Mouse (Mus musculus): Measurements from ENCODE around the gene Rabgef1. TPM values are rescaled to one million over a fixed set of nuclear protein-coding genes. Genes with fewer than 3 reads are reported as not detected.
A peak's percentile ranks its signal among the peaks of the same experiment; 100 is the strongest.

The Rabgef1 gene
- polyA plus RNA-seq, 1 experiment: 29.9 TPM

GRCm38 (mm10) chr5:130145961-130146360 is 25.6 kb upstream of the Rabgef1 start:
- H3K4me1 ChIP-seq (ENCODE audit: control insufficient read depth, insufficient read depth, low read length): peaks cover 2% of the 10 kb centered on the region
- H3K4me3 ChIP-seq (ENCODE audit: low read depth, low read length): no peak overlapping the region
- no peaks in the 10 kb centered on the region for H3K36me3 ChIP-seq (ENCODE audit: control insufficient read depth, insufficient read depth, low read length, poor library complexity, severe bottlenecking)
- no peaks in the 10 kb centered on the region for H3K27me3 ChIP-seq (ENCODE audit: control insufficient read depth, insufficient read depth, low read length, poor library complexity, severe bottlenecking)
- H3K9ac ChIP-seq (ENCODE audit: low read depth, poor library complexity, severe bottlenecking): no peak overlapping the region
- TF ChIP-seq EP300 (IDR thresholded peaks at IDR 0.05; ENCODE audit: insufficient read depth, low read depth, low read length) (no peak), POLR2A (IDR thresholded peaks at IDR 0.05; ENCODE audit: insufficient read depth, low read length) (no peak), CTCF (IDR thresholded peaks at IDR 0.05; ENCODE audit: low read depth, low read length) (no peak)
- H3K27ac ChIP-seq (ENCODE audit: insufficient read depth, low read length): no peak overlapping the region
- H3K9me3 ChIP-seq (replicated peaks; ENCODE audit: control insufficient read depth, insufficient read depth, low read length, poor library complexity, severe bottlenecking): no peaks in the 10 kb centered on the region

GRCm38 (mm10) chr5:130149726-130150310 is 21.8 kb upstream of the Rabgef1 start:
- no peaks in the 10 kb centered on the region for H3K36me3 ChIP-seq (ENCODE audit: control insufficient read depth, insufficient read depth, low read length, poor library complexity, severe bottlenecking)
- H3K4me3 ChIP-seq (ENCODE audit: low read depth, low read length): no peak overlapping the region
- H3K9ac ChIP-seq (ENCODE audit: low read depth, poor library complexity, severe bottlenecking): no peak overlapping the region
- H3K27me3 ChIP-seq (ENCODE audit: control insufficient read depth, insufficient read depth, low read length, poor library complexity, severe bottlenecking): no peaks in the 10 kb centered on the region
- no peaks in the 10 kb centered on the region for H3K4me1 ChIP-seq (ENCODE audit: control insufficient read depth, insufficient read depth, low read length)
- TF ChIP-seq EP300 (IDR thresholded peaks at IDR 0.05; ENCODE audit: insufficient read depth, low read depth, low read length): no peak
- TF ChIP-seq POLR2A (IDR thresholded peaks at IDR 0.05; ENCODE audit: insufficient read depth, low read length): no peak
- TF ChIP-seq CTCF (IDR thresholded peaks at IDR 0.05; ENCODE audit: low read depth, low read length): no peak
- no peaks in the 10 kb centered on the region for H3K9me3 ChIP-seq (replicated peaks; ENCODE audit: control insufficient read depth, insufficient read depth, low read length, poor library complexity, severe bottlenecking)
- H3K27ac ChIP-seq (ENCODE audit: insufficient read depth, low read length): no peak overlapping the region

- TF ChIP-seq POLR2A (IDR thresholded peaks at IDR 0.05; ENCODE audit: insufficient read depth, low read length) (no peak), CTCF (IDR thresholded peaks at IDR 0.05; ENCODE audit: low read depth, low read length) (no peak), EP300 (IDR thresholded peaks at IDR 0.05; ENCODE audit: insufficient read depth, low read depth, low read length) (no peak)
- Histone ChIP-seq H3K4me3 (ENCODE audit: low read depth, low read length) (no peak overlapping the region), H3K36me3 (ENCODE audit: control insufficient read depth, insufficient read depth, low read length, poor library complexity, severe bottlenecking) (no peaks in the 10 kb centered on the region), H3K4me1 (ENCODE audit: control insufficient read depth, insufficient read depth, low read length) (no peaks in the 10 kb centered on the region), H3K27me3 (ENCODE audit: control insufficient read depth, insufficient read depth, low read length, poor library complexity, severe bottlenecking) (no peaks in the 10 kb centered on the region), H3K27ac (ENCODE audit: insufficient read depth, low read length) (no peak overlapping the region), H3K9me3 (replicated peaks; ENCODE audit: control insufficient read depth, insufficient read depth, low read length, poor library complexity, severe bottlenecking) (no peaks in the 10 kb centered on the region), H3K9ac (ENCODE audit: low read depth, poor library complexity, severe bottlenecking) (no peak overlapping the region)
Observed at GRCm38 (mm10) chr5:130154286-130154685, 17.3 kb upstream of the Rabgef1 start.

GRCm38 (mm10) chr5:130158545-130158944 is 13.1 kb upstream of the Rabgef1 start:
- H3K4me1 ChIP-seq (ENCODE audit: control insufficient read depth, insufficient read depth, low read length): no peaks in the 10 kb centered on the region
- H3K27ac ChIP-seq (ENCODE audit: insufficient read depth, low read length): no peak overlapping the region
- H3K36me3 ChIP-seq (ENCODE audit: control insufficient read depth, insufficient read depth, low read length, poor library complexity, severe bottlenecking): no peaks in the 10 kb centered on the region
- no peaks in the 10 kb centered on the region for H3K9me3 ChIP-seq (replicated peaks; ENCODE audit: control insufficient read depth, insufficient read depth, low read length, poor library complexity, severe bottlenecking)
- no peak overlapping the region for H3K4me3 ChIP-seq (ENCODE audit: low read depth, low read length)
- H3K27me3 ChIP-seq (ENCODE audit: control insufficient read depth, insufficient read depth, low read length, poor library complexity, severe bottlenecking): no peaks in the 10 kb centered on the region
- TF ChIP-seq EP300 (IDR thresholded peaks at IDR 0.05; ENCODE audit: insufficient read depth, low read depth, low read length): no peak
- no peak for TF ChIP-seq POLR2A (IDR thresholded peaks at IDR 0.05; ENCODE audit: insufficient read depth, low read length)
- TF ChIP-seq CTCF (IDR thresholded peaks at IDR 0.05; ENCODE audit: low read depth, low read length): no peak
- no peak overlapping the region for H3K9ac ChIP-seq (ENCODE audit: low read depth, poor library complexity, severe bottlenecking)

DNA sequence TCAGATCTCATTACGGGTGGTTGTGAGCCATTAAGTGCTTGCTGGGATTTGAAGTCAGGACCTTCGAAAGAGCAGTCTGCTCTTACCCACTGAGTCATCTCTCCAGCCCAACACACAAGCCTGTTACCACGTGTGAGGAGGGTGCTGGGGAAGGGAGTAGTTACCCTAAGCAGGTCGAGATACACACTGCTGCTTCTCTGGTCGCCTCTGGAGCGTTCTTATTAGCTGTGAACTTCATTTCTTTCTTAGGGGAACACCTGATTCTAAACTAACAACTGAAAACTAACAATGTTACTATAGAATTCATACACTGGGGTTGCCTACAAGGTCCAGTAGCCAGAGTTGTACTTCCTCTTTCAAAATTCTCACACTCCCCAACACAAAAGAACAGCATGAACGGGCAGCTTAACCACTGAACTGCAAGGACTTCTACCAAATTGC is 11.8 kb upstream of the Rabgef1 start:
- no peaks in the 10 kb centered on the region for H3K9me3 ChIP-seq (replicated peaks; ENCODE audit: control insufficient read depth, insufficient read depth, low read length, poor library complexity, severe bottlenecking)
- no peaks in the 10 kb centered on the region for H3K27me3 ChIP-seq (ENCODE audit: control insufficient read depth, insufficient read depth, low read length, poor library complexity, severe bottlenecking)
- TF ChIP-seq POLR2A (IDR thresholded peaks at IDR 0.05; ENCODE audit: insufficient read depth, low read length) (no peak), CTCF (IDR thresholded peaks at IDR 0.05; ENCODE audit: low read depth, low read length) (no peak), EP300 (IDR thresholded peaks at IDR 0.05; ENCODE audit: insufficient read depth, low read depth, low read length) (no peak)
- no peaks in the 10 kb centered on the region for H3K36me3 ChIP-seq (ENCODE audit: control insufficient read depth, insufficient read depth, low read length, poor library complexity, severe bottlenecking)
- no peak overlapping the region for H3K9ac ChIP-seq (ENCODE audit: low read depth, poor library complexity, severe bottlenecking)
- H3K4me1 ChIP-seq (ENCODE audit: control insufficient read depth, insufficient read depth, low read length): no peaks in the 10 kb centered on the region
- H3K27ac ChIP-seq (ENCODE audit: insufficient read depth, low read length): no peak overlapping the region
- H3K4me3 ChIP-seq (ENCODE audit: low read depth, low read length): no peak overlapping the region

DNA sequence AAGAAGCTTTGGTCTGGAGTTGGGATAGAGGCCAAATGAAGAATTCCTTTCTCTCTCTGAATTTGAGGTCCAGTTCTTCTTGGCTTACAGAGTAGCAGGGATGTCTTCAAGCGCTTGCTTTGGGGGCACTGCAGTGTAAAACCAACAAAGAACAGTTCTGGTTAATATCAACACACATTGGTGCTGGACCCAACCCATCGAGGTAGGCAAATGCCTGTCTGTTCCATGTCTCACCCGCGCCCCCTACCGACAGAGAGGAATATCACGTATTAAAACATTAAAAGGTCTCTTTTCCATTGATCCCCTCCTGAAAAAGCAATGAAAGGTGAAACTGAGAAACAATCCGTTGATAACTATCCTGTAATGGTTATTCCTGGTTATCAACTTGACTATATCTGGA is 7.9 kb upstream of the Rabgef1 start:
- Histone ChIP-seq H3K4me3 (ENCODE audit: low read depth, low read length) (no peak overlapping the region), H3K27me3 (ENCODE audit: control insufficient read depth, insufficient read depth, low read length, poor library complexity, severe bottlenecking) (no peaks in the 10 kb centered on the region), H3K9ac (ENCODE audit: low read depth, poor library complexity, severe bottlenecking) (no peak overlapping the region), H3K36me3 (ENCODE audit: control insufficient read depth, insufficient read depth, low read length, poor library complexity, severe bottlenecking) (no peaks in the 10 kb centered on the region), H3K4me1 (ENCODE audit: control insufficient read depth, insufficient read depth, low read length) (no peaks in the 10 kb centered on the region), H3K9me3 (replicated peaks; ENCODE audit: control insufficient read depth, insufficient read depth, low read length, poor library complexity, severe bottlenecking) (0 out of 2 replicates have a peak, but pooled peaks cover 3% of the 10 kb centered on the region), H3K27ac (ENCODE audit: insufficient read depth, low read length) (no peak overlapping the region)
- TF ChIP-seq CTCF (IDR thresholded peaks at IDR 0.05; ENCODE audit: low read depth, low read length) (peak; percentile 82), EP300 (IDR thresholded peaks at IDR 0.05; ENCODE audit: insufficient read depth, low read depth, low read length) (no peak)
